ENCODE assay signal across 9 mouse cellular contexts in the genomic region with DNA sequence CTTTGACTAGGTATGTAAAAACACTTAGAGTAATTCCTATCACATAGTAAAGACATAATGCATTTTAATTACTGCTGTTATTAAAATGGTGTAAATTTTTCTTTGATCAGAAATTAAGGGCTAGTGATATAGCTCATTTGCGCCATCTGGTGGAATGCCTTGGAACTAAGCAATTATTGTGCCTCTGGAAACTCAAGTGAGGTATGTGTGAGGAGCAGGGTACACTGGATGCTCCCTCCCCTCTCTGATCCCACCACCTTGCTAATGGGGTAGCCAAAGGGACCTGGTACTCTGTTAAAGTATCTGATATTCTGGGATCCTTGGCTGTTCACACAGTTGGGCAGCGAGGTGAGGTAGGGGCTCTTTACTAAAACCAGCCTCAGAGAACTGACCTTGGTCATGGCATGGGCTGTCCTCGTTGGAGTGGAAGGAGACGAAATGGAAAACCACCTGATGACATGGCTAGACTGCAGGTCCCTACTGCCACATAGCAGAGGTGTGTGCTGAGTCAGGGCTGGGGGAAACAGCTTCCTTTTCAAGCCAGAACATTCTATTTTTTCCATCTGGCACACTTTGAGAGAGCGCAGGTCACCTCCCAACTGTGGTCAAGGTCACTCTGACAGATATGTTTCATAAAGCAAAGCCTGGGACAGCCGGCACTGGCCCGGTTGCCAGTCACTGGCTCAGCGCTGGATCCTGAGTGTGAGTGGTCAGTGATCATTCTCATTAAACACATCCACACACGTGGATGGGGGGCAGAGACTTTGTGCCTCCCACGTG. TPM values are rescaled to one million over a fixed set of nuclear protein-coding genes. Genes with fewer than 3 reads are reported as not detected.
DNase-seq lines count a peak whose midpoint lies in the region; ATAC-seq lines count a peak whose summit lies in the region.
"Had no signal": no experiment of that assay in that cellular context is flagged by ENCODE, and none has a peak within 500 bp of the region (broad histone marks: within the 10 kb centered on the region; RNA-seq: fewer than 3 reads in every experiment).

No protein-coding gene starts in this region.

- DNase-seq in gastrocnemius, adult 18-20 months (ENCODE audit: low spot score) = peak; percentile 9
- no peak for DNase-seq in gastrocnemius, postnatal 25 days
- DNase-seq in A20 (ENCODE audit: low read depth, low spot score) = peak; percentile 14
- DNase-seq in adrenal gland, postnatal 36 days = peak; percentile 37 to 50
- DNase-seq in kidney, postnatal 25 days = peak; percentile 48 to 83
- peak; percentile 5 for DNase-seq in thymus, postnatal 25 days

- H3K27ac ChIP-seq in forebrain, embryonic 13.5 days = no peak overlapping the region
- H3K27ac ChIP-seq in midbrain, embryonic 13.5 days = no peak overlapping the region

- H3K9ac ChIP-seq in forebrain, embryonic 13.5 days = no peak overlapping the region
- H3K9ac ChIP-seq in midbrain, embryonic 13.5 days (replicated peaks) = no peak overlapping the region

- no peak overlapping the region for H3K4me2 ChIP-seq in forebrain, embryonic 13.5 days
- H3K4me2 ChIP-seq in midbrain, embryonic 13.5 days (replicated peaks) = no peak overlapping the region

- 72% methylated on average over 10 of the region's 10 CpGs for WGBS in forebrain, embryonic 13.5 days
- WGBS in midbrain, embryonic 13.5 days = 71% methylated on average over 10 of the region's 10 CpGs

- 0 out of 2 replicates have a peak, but pooled peaks have one; percentile 65 for ATAC-seq in forebrain, embryonic 13.5 days
- ATAC-seq in midbrain, embryonic 13.5 days = peak; percentile 56; the same call in 1 of the 2 replicates

- H3K9me3 ChIP-seq in forebrain, embryonic 13.5 days (replicated peaks) = no peaks in the 10 kb centered on the region
- H3K9me3 ChIP-seq in midbrain, embryonic 13.5 days = no peaks in the 10 kb centered on the region

- no peak overlapping the region for H3K4me3 ChIP-seq in forebrain, embryonic 13.5 days
- H3K4me3 ChIP-seq in midbrain, embryonic 13.5 days (replicated peaks) = no peak overlapping the region

- H3K4me1 ChIP-seq in forebrain, embryonic 13.5 days = no peaks in the 10 kb centered on the region
- H3K4me1 ChIP-seq in midbrain, embryonic 13.5 days (replicated peaks) = no peaks in the 10 kb centered on the region

- H3K27me3 ChIP-seq in forebrain, embryonic 13.5 days = no peaks in the 10 kb centered on the region
- H3K27me3 ChIP-seq in midbrain, embryonic 13.5 days = no peaks in the 10 kb centered on the region

- no peaks in the 10 kb centered on the region for H3K36me3 ChIP-seq in forebrain, embryonic 13.5 days (ENCODE audit: poor library complexity, severe bottlenecking)
- no peaks in the 10 kb centered on the region for H3K36me3 ChIP-seq in midbrain, embryonic 13.5 days

RNA-seq across cellular contexts. Expression of gene Acsm5, which starts 3.6 kb away (rescaled TPM):
- total RNA-seq in gastrocnemius, adult 18-20 months (2021) = 1 to 10 TPM in 1 of 2 experiments, under 1 TPM in 1; 0.50 to 1.2 TPM
- under 1 TPM; 0.18 to 0.78 TPM for total RNA-seq in gastrocnemius, postnatal 25 days (2021)
- 1 to 10 TPM; 3.7 to 4.3 TPM for total RNA-seq in adrenal gland, postnatal 36 days (2021)
- polyA plus RNA-seq in forebrain, embryonic 13.5 days (2015; fragmentation: Nextera tagmentation; extraction: Ambion mirVana) = not detected in 2 replicates
- not detected in 2 replicates for polyA plus RNA-seq in midbrain, embryonic 13.5 days (2015; fragmentation: Nextera tagmentation; extraction: Ambion mirVana)

RNA-seq across cellular contexts. Expression of gene Pdilt, which starts 7.6 kb away (rescaled TPM):
- not detected for total RNA-seq in gastrocnemius, adult 18-20 months (2021)
- not detected for total RNA-seq in gastrocnemius, postnatal 25 days (2021)
- not detected for total RNA-seq in adrenal gland, postnatal 36 days (2021)
- 0.21 TPM in 1 of 2 replicates, not detected in the other for polyA plus RNA-seq in forebrain, embryonic 13.5 days (2015; fragmentation: Nextera tagmentation; extraction: Ambion mirVana)
- 0.12 and 0.15 TPM in 2 replicates for polyA plus RNA-seq in midbrain, embryonic 13.5 days (2015; fragmentation: Nextera tagmentation; extraction: Ambion mirVana)
- total RNA-seq: layer of hippocampus, adult 18-20 months had no signal

RNA-seq across cellular contexts. Expression of gene Umod, which starts 36.6 kb away (rescaled TPM):
- total RNA-seq in gastrocnemius, adult 18-20 months (2021) = not detected
- not detected for total RNA-seq in gastrocnemius, postnatal 25 days (2021)
- not detected for total RNA-seq in adrenal gland, postnatal 36 days (2021)
- not detected in 2 replicates for polyA plus RNA-seq in forebrain, embryonic 13.5 days (2015; fragmentation: Nextera tagmentation; extraction: Ambion mirVana)
- polyA plus RNA-seq in midbrain, embryonic 13.5 days (2015; fragmentation: Nextera tagmentation; extraction: Ambion mirVana) = not detected in 2 replicates
- total RNA-seq: layer of hippocampus, adult 18-20 months had no signal

RNA-seq across cellular contexts. Expression of gene Acsm2, which starts 38.5 kb away (rescaled TPM):
- under 1 TPM in 1 of 2 experiments, not detected in 1; 0.48 TPM for total RNA-seq in gastrocnemius, adult 18-20 months (2021)
- not detected for total RNA-seq in gastrocnemius, postnatal 25 days (2021)
- total RNA-seq in adrenal gland, postnatal 36 days (2021) = not detected
- not detected in 2 replicates for polyA plus RNA-seq in forebrain, embryonic 13.5 days (2015; fragmentation: Nextera tagmentation; extraction: Ambion mirVana)
- not detected in 2 replicates for polyA plus RNA-seq in midbrain, embryonic 13.5 days (2015; fragmentation: Nextera tagmentation; extraction: Ambion mirVana)
- total RNA-seq: layer of hippocampus, adult 18-20 months had no signal

RNA-seq across cellular contexts. Expression of gene Gp2, which starts 56.6 kb away (rescaled TPM):
- not detected for total RNA-seq in gastrocnemius, adult 18-20 months (2021)
- total RNA-seq in gastrocnemius, postnatal 25 days (2021) = not detected
- not detected for total RNA-seq in adrenal gland, postnatal 36 days (2021)
- polyA plus RNA-seq in forebrain, embryonic 13.5 days (2015; fragmentation: Nextera tagmentation; extraction: Ambion mirVana) = not detected in 2 replicates
- not detected in 2 replicates for polyA plus RNA-seq in midbrain, embryonic 13.5 days (2015; fragmentation: Nextera tagmentation; extraction: Ambion mirVana)
- total RNA-seq: layer of hippocampus, adult 18-20 months had no signal
